Mouse (Mus musculus): ENCODE measurements at regions not wholly inside any gene's neighbourhood (a gene's known extent, or its start where the extent isn't known, plus 50 kb on each side); places are given as distances from the start of the nearest gene placed in this dataset.

DNA sequence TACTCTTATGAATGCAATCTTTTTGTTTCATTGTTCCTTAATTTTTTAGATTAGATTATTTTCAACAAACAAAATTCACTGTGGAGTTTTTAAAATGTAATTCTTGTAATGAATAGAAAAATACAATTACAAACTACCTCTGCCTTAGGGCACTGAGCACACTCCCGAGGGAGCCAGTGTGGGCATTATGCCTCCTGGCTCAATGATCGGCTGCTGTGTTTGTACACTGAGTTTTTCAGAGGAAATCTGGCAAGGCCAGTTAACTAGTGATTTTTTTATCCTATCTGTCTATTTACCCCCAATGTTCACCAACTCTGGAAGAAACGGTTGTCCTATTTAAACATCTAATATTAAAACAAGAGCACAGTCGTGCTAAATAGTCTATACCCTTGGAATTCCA, 69.9 kb upstream of the Syndig1 start:
- TF ChIP-seq EP300 (IDR thresholded peaks at IDR 0.05; ENCODE audit: low read depth) (no peak), CTCF (IDR thresholded peaks at IDR 0.05; ENCODE audit: low read depth) (no peak)
